Mouse (Mus musculus) liver, embryonic 14.5 days (tissue): ENCODE measurements at regions not wholly inside any gene's neighbourhood (a gene's known extent, or its start where the extent isn't known, plus 50 kb on each side); places are given as distances from the start of the nearest gene placed in this dataset.

Experiments used
- CTCF ChIP-seq: IDR thresholded peaks from 2 replicates; pipeline ENCODE4 v1.5.1; 2016; ENCODE audit warnings: antibody characterized with exemption, low read depth, control low read depth
- EP300 ChIP-seq: IDR thresholded peaks from 2 replicates; pipeline ENCODE4 v1.6.1; 2016; ENCODE audit warnings: antibody characterized with exemption, low read depth

DNA sequence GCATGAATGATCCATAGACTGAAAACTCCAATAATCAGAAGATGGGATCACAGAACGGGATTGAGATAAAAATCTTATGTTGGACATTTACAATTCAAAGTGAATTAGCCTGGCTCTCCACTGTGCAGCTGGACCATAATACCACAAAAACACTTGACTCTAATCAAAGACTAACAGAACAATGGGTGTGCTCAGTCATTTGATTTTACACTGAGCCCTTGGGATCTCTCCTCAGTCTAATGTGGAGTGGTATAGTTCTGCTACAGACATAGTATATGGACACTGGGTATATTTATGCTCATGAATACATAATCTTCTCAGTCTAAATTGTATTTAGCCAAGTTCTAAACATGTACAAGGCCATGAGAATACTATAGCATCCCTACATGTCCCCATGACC lies 149.4 kb upstream of the Gm10306 start:
- no peak for TF ChIP-seq CTCF
- no peak for TF ChIP-seq EP300
